Mouse (Mus musculus) liver, embryonic 14.5 days (tissue): ENCODE results near the gene Lrrc7.

Experiments
- CTCF ChIP-seq: IDR thresholded peaks from 2 replicates; pipeline ENCODE4 v1.5.1; 2016; ENCODE audit warnings: antibody characterized with exemption, low read depth, control low read depth
- EP300 ChIP-seq: IDR thresholded peaks from 2 replicates; pipeline ENCODE4 v1.6.1; 2016; ENCODE audit warnings: antibody characterized with exemption, low read depth

GRCm38 (mm10) chr3:158362091-158362490 lies 199.9 kb downstream of the Lrrc7 start:
- TF ChIP-seq CTCF (no peak), EP300 (no peak)
